Mouse (Mus musculus): ENCODE results near the gene Aplp1. TPM values are rescaled to one million over a fixed set of nuclear protein-coding genes. Genes with fewer than 3 reads are reported as not detected.
"Not testable (repeated sequence)": the region's sequence is repeated elsewhere in the genome, so short reads cannot be mapped to it uniquely, and the experiment has no call there.

Aplp1 gene
- total and polyA plus RNA-seq, 2 experiments from 2014 or later, result 3.6 to 4.2 TPM

DNA sequence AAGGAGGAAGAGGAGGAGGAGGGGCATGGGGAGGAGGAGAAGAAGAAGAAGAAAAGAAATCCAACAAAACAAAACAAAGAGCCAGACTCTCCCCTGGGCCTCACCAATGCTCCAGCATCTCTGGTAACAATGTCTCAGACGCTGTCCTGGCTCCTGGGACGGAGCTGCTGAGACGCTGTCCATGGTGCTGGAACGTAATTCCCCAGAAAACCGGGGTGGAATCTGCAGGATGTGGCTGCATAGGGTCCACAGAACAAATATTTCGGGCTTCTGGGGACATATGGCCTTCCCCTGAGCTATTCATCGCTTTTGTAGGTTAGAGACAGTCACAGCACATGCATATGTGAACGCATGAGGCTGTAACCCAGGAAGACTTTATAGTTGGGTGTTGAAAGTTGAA, 38.9 kb upstream of the Aplp1 start:
- Histone ChIP-seq H3K36me3 (replicated peaks; ENCODE audit: control insufficient read depth, insufficient read depth, low read length) (no peaks in the 10 kb centered on the region), H3K9ac (replicated peaks; ENCODE audit: low read depth, low read length) (no peak overlapping the region), H3K4me3 (ENCODE audit: low read depth, low read length) (no peak overlapping the region), H3K9me3 (replicated peaks; ENCODE audit: control insufficient read depth, low read length) (no peaks in the 10 kb centered on the region), H3K27me3 (ENCODE audit: control insufficient read depth, insufficient read depth, low read length) (no peaks in the 10 kb centered on the region), H3K4me1 (ENCODE audit: control insufficient read depth, insufficient read depth) (no peaks in the 10 kb centered on the region), H3K27ac (ENCODE audit: low read depth) (no peak overlapping the region), H3K4me2 (ENCODE audit: low read depth, low read length) (no peak overlapping the region)
- TF ChIP-seq CTCF (IDR thresholded peaks at IDR 0.05; ENCODE audit: low read depth), result no peak
- no peak for TF ChIP-seq EP300 (IDR thresholded peaks at IDR 0.05; ENCODE audit: low read depth)
- no peak for ATAC-seq (ENCODE audit: insufficient read depth, low read depth)
- DNase-seq (ENCODE audit: low spot score), result peak; percentile 32
- WGBS, result 12% methylated on average over 8 of the region's 8 CpGs

DNA sequence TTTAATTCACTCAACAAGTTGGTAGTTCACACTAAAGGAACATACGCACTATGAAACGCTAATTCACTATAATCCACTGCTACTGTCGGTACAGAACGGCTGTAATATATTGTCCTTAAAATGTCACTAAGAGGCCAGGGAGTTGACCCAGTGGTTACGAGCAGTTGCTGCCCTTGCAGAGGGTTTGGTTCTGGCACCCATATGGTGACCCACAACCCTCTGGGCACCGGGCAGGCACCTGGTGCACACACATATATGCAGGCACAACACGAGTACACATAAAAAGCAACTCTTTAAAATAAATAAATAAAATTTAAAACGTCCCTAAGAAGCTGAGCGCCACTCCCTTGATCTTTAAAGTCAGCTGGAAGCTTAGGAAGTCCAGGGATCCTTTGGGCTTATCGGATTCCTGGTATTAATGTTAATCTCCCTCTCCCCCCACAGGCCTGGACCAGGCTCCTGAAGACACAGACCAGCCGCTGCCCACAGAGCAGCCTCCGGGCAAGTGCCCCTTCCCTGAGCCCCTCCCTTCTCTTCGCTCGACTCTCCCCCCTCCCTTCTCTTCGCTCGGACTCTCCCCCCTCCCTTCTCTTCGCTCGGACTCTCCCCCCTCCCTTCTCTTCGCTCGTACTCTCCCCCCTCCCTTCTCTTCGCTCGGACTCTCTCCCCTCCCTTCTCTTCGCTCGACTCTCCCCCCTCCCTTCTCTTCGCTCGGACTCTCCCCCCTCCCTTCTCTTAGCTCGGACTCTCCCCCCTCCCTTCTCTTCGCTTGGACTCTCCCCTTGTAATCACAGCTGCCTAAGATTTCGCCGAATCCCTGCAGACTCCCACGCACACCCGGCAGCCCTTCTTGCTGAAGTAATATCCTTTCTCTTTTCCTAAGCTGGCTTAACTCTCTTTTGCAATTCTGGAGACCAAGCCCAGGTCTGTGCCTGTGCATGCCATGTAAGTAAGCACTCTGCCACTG, 32.4 kb upstream of the Aplp1 start:
- no peak for ATAC-seq (ENCODE audit: insufficient read depth, low read depth)

DNA sequence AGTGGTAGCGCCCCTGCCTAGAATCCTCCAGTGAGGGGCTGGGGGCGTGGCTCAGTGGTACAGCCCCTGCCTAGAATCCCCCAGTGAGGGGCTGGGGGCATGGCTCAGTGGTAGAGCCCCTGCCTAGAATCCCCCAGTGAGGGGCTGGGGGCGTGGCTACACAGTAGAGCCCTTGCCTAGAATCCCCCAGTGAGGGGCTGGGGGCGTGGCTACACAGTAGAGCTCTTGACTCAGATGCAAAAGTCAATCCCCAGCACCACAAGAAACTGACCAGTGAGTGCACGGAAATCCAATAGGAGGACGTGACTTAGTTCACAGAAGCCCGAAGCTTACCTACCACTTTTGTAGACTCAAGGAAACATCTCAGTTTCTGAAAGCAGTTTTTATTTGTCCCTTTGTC, 30.8 kb upstream of the Aplp1 start:
- 77% methylated on average over 6 of the region's 7 CpGs for WGBS
- not testable (repeated sequence) for H3K27me3 ChIP-seq (ENCODE audit: control insufficient read depth, insufficient read depth, low read length); H3K9me3 ChIP-seq (replicated peaks; ENCODE audit: control insufficient read depth, low read length); ATAC-seq (ENCODE audit: insufficient read depth, low read depth); H3K4me1 ChIP-seq (ENCODE audit: control insufficient read depth, insufficient read depth); H3K9ac ChIP-seq (replicated peaks; ENCODE audit: low read depth, low read length); H3K27ac ChIP-seq (ENCODE audit: low read depth); H3K4me2 ChIP-seq (ENCODE audit: low read depth, low read length); DNase-seq (ENCODE audit: low spot score); H3K36me3 ChIP-seq (replicated peaks; ENCODE audit: control insufficient read depth, insufficient read depth, low read length); H3K4me3 ChIP-seq (ENCODE audit: low read depth, low read length)

More for the DNA sequence above, 32.4 kb upstream of the Aplp1 start:
- no peak overlapping the region for H3K27ac ChIP-seq (ENCODE audit: low read depth)
- 13% methylated on average over 25 of the region's 32 CpGs for WGBS
- no peak overlapping the region for H3K9ac ChIP-seq (replicated peaks; ENCODE audit: low read depth, low read length)
- H3K4me3 ChIP-seq (ENCODE audit: low read depth, low read length), result peak overlapping the region; percentile 19
- no peaks in the 10 kb centered on the region for H3K4me1 ChIP-seq (ENCODE audit: control insufficient read depth, insufficient read depth)
- H3K36me3 ChIP-seq (replicated peaks; ENCODE audit: control insufficient read depth, insufficient read depth, low read length), result no peaks in the 10 kb centered on the region
- TF ChIP-seq CTCF (IDR thresholded peaks at IDR 0.05; ENCODE audit: low read depth) (no peak), EP300 (IDR thresholded peaks at IDR 0.05; ENCODE audit: low read depth) (no peak)
- no peaks in the 10 kb centered on the region for H3K9me3 ChIP-seq (replicated peaks; ENCODE audit: control insufficient read depth, low read length)
- H3K4me2 ChIP-seq (ENCODE audit: low read depth, low read length), result peak overlapping the region; percentile 49
- H3K27me3 ChIP-seq (ENCODE audit: control insufficient read depth, insufficient read depth, low read length), result no peaks in the 10 kb centered on the region
- DNase-seq (ENCODE audit: low spot score), result peak; percentile 7

DNA sequence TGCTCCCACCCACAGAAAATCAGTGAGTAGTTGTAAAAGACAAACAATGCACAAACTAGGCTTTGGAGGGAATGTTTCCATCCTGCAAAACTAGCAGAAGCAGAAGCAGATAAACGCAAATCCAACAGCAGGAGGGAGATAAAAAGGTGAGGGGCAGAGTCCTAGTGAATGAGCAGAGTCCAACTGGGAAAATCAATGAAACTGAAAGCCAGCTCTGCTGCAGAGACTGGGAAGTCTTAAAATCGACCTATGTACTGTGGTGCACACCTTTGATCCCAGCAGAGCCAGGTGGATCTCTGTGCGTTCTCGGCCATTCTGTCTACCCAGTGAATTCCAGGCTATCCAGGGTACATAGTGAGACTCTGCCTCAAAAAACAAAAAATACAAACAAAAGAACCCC, 29.7 kb upstream of the Aplp1 start:
- Histone ChIP-seq H3K9me3 (replicated peaks; ENCODE audit: control insufficient read depth, low read length) (no peaks in the 10 kb centered on the region), H3K4me2 (ENCODE audit: low read depth, low read length) (no peak overlapping the region), H3K9ac (replicated peaks; ENCODE audit: low read depth, low read length) (no peak overlapping the region), H3K4me1 (ENCODE audit: control insufficient read depth, insufficient read depth) (no peaks in the 10 kb centered on the region), H3K36me3 (replicated peaks; ENCODE audit: control insufficient read depth, insufficient read depth, low read length) (no peaks in the 10 kb centered on the region), H3K27me3 (ENCODE audit: control insufficient read depth, insufficient read depth, low read length) (no peaks in the 10 kb centered on the region), H3K4me3 (ENCODE audit: low read depth, low read length) (no peak overlapping the region), H3K27ac (ENCODE audit: low read depth) (no peak overlapping the region)
- DNase-seq (ENCODE audit: low spot score), result no peak
- WGBS, result 55% methylated on average over 4 of the region's 4 CpGs
- TF ChIP-seq EP300 (IDR thresholded peaks at IDR 0.05; ENCODE audit: low read depth) (no peak), CTCF (IDR thresholded peaks at IDR 0.05; ENCODE audit: low read depth) (no peak)
- no peak for ATAC-seq (ENCODE audit: insufficient read depth, low read depth)

DNA sequence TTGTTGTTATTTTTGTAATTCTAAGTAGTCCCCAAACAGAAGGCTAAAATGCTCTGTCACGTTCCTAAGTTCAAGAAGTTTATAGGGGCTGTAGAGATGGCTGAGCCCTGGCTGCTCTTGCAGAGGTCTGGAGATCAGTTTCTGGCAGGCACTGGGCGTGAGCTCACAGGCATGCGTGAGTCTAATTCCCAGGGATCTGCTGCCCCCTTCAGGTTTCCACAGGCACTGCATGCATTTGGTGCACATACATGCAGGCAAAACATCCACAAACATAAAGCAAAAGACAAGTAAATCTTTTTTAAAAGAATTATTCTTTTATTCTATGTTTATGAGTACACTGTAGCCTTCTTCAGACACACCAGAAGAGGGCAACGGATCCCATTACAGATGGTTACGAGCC, 27.1 kb upstream of the Aplp1 start:
- no peak overlapping the region for H3K4me2 ChIP-seq (ENCODE audit: low read depth, low read length)
- H3K9me3 ChIP-seq (replicated peaks; ENCODE audit: control insufficient read depth, low read length), result no peaks in the 10 kb centered on the region
- WGBS, result 45% methylated on average over 5 of the region's 5 CpGs
- no peak overlapping the region for H3K4me3 ChIP-seq (ENCODE audit: low read depth, low read length)
- no peak overlapping the region for H3K27ac ChIP-seq (ENCODE audit: low read depth)
- DNase-seq (ENCODE audit: low spot score) (peak; percentile 7), ATAC-seq (ENCODE audit: insufficient read depth, low read depth) (no peak)
- no peaks in the 10 kb centered on the region for H3K4me1 ChIP-seq (ENCODE audit: control insufficient read depth, insufficient read depth)
- H3K36me3 ChIP-seq (replicated peaks; ENCODE audit: control insufficient read depth, insufficient read depth, low read length), result no peaks in the 10 kb centered on the region
- H3K9ac ChIP-seq (replicated peaks; ENCODE audit: low read depth, low read length), result no peak overlapping the region
- TF ChIP-seq EP300 (IDR thresholded peaks at IDR 0.05; ENCODE audit: low read depth) (no peak), CTCF (IDR thresholded peaks at IDR 0.05; ENCODE audit: low read depth) (peak; percentile 41)
- peaks cover 5% of the 10 kb centered on the region for H3K27me3 ChIP-seq (ENCODE audit: control insufficient read depth, insufficient read depth, low read length)
